ENCODE assay signal across 8 mouse cellular contexts in the genomic region with DNA sequence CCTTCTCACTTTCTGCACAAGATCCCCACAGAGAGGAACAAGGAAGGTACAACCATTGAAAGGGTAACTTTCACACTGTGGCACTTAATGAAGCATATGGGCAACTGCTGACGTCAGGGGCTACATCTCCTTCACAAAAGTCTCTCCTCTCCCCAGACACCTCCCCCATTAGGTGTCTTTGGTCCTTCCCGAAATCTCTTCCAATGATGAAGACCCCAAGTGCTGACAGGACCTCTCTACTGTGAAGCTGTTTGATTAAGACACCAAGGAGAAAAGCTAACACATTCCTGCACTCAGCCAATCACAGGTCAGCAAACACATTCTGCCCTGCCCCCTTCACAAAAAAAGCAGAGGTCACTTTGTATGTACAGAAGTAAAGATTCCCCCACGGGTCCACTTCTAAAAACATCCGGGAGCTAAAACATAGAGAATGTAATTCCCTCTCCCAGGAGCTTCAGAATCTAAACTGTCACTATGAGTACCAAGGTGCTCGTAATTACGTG.
DNase-seq lines count a peak whose midpoint lies in the region; ATAC-seq and TF ChIP-seq lines count a peak whose summit lies in the region.

No protein-coding gene starts in this region.

- H3K4me1 ChIP-seq in embryonic facial prominence, embryonic 15.5 days = peaks cover 16% of the 10 kb centered on the region
- 0 out of 2 replicates have a peak, but pooled peaks cover 2% of the 10 kb centered on the region for H3K4me1 ChIP-seq in intestine, postnatal 0 days (replicated peaks; ENCODE audit: control insufficient read depth, insufficient read depth, low read length)
- peaks cover 30% of the 10 kb centered on the region for H3K4me1 ChIP-seq in neural tube, embryonic 15.5 days

- peak overlapping the region; percentile 85 for H3K4me3 ChIP-seq in layer of hippocampus, adult 2 months
- peak overlapping the region; percentile 96 for H3K4me3 ChIP-seq in embryonic facial prominence, embryonic 15.5 days (replicated peaks)
- H3K4me3 ChIP-seq in intestine, postnatal 0 days (ENCODE audit: low read depth, low read length) = peak overlapping the region; percentile 88; the same call in 1 of the 2 replicates
- H3K4me3 ChIP-seq in neural tube, embryonic 15.5 days (replicated peaks) = peak overlapping the region; percentile 80

- H3K27me3 ChIP-seq in embryonic facial prominence, embryonic 15.5 days = no peaks in the 10 kb centered on the region
- H3K27me3 ChIP-seq in intestine, postnatal 0 days (replicated peaks; ENCODE audit: control insufficient read depth, insufficient read depth, low read length) = peaks cover 11% of the 10 kb centered on the region; the same call in 1 of the 2 replicates
- H3K27me3 ChIP-seq in neural tube, embryonic 15.5 days (replicated peaks) = no peaks in the 10 kb centered on the region

- no peaks in the 10 kb centered on the region for H3K9me3 ChIP-seq in embryonic facial prominence, embryonic 15.5 days (replicated peaks)
- H3K9me3 ChIP-seq in intestine, postnatal 0 days (ENCODE audit: control insufficient read depth) = no peaks in the 10 kb centered on the region
- no peaks in the 10 kb centered on the region for H3K9me3 ChIP-seq in neural tube, embryonic 15.5 days (replicated peaks)

- 7% methylated on average over 6 of the region's 6 CpGs for WGBS in embryonic facial prominence, embryonic 15.5 days
- 10% methylated on average over 6 of the region's 6 CpGs for WGBS in intestine, postnatal 0 days
- 2% methylated on average over 6 of the region's 6 CpGs for WGBS in neural tube, embryonic 15.5 days

- no peaks in the 10 kb centered on the region for H3K36me3 ChIP-seq in embryonic facial prominence, embryonic 15.5 days
- H3K36me3 ChIP-seq in intestine, postnatal 0 days (ENCODE audit: control insufficient read depth, insufficient read depth) = no peaks in the 10 kb centered on the region
- no peaks in the 10 kb centered on the region for H3K36me3 ChIP-seq in neural tube, embryonic 15.5 days

- H3K4me2 ChIP-seq in embryonic facial prominence, embryonic 15.5 days (replicated peaks) = peak overlapping the region; percentile 97
- peak overlapping the region; percentile 99 for H3K4me2 ChIP-seq in intestine, postnatal 0 days (replicated peaks; ENCODE audit: low read depth)
- peak overlapping the region; percentile 98 for H3K4me2 ChIP-seq in neural tube, embryonic 15.5 days

- H3K27ac ChIP-seq in layer of hippocampus, adult 2 months = no peak overlapping the region
- no peak overlapping the region for H3K27ac ChIP-seq in embryonic facial prominence, embryonic 15.5 days (replicated peaks)
- H3K27ac ChIP-seq in intestine, postnatal 0 days (ENCODE audit: low read depth, low read length) = no peak overlapping the region
- no peak overlapping the region for H3K27ac ChIP-seq in neural tube, embryonic 15.5 days (replicated peaks)

- no peak for ATAC-seq in embryonic facial prominence, embryonic 15.5 days (ENCODE audit: insufficient number of reproducible peaks, low FRiP score, low TSS enrichment, low read depth)
- no peak for ATAC-seq in intestine, postnatal 0 days
- no peak for ATAC-seq in neural tube, embryonic 15.5 days (ENCODE audit: low FRiP score)
- no peak for ATAC-seq in activated CD4-positive, CD25-positive, alpha-beta regulatory T cell, adult 4 months

- no peak for DNase-seq in layer of hippocampus, adult 2 months (ENCODE audit: low spot score in 2 of 2)
- no peak for DNase-seq in layer of hippocampus, postnatal 10 days (ENCODE audit: low spot score in 2 of 2)
- no peak for DNase-seq in right cerebral cortex, postnatal 25 days
- DNase-seq in gastrocnemius, postnatal 10 days = no peak

- no peak for TF ChIP-seq CTCF in layer of hippocampus, adult 2 months (conservative IDR thresholded peaks at IDR 0.05)
- TF ChIP-seq CTCF in intestine, postnatal 0 days (IDR thresholded peaks at IDR 0.05; ENCODE audit: low read depth) = no peak

- peak overlapping the region; percentile 84; the same call in 1 of the 2 replicates for H3K9ac ChIP-seq in embryonic facial prominence, embryonic 15.5 days
- no peak overlapping the region for H3K9ac ChIP-seq in intestine, postnatal 0 days (ENCODE audit: low read depth, low read length)
- peak overlapping the region; percentile 79 for H3K9ac ChIP-seq in neural tube, embryonic 15.5 days (replicated peaks)
